Mouse (Mus musculus) spleen, adult 2 months (tissue): ENCODE data around the gene Snf8.

Experiments used
- CTCF ChIP-seq: fragments of 200-500 bp; IDR thresholded peaks from 2 replicates; pipeline ENCODE4 v1.5.1; 2011; ENCODE audit warnings: mild to moderate bottlenecking, inconsistent platforms; ENCODE audit not compliant: insufficient read depth, insufficient read length, insufficient replicate concordance; ENCODE audit errors: extremely low read depth
- POLR2A ChIP-seq: fragments of 200-500 bp; IDR thresholded peaks from 2 replicates; pipeline ENCODE4 v1.6.1; 2011; ENCODE audit warnings: low read depth, low read length, inconsistent platforms

- no peak for TF ChIP-seq CTCF
- TF ChIP-seq POLR2A, result no peak
Observed at GRCm38 (mm10) chr11:96092674-96093291, 58.1 kb downstream of the Snf8 start.
